Mouse (Mus musculus) kidney, embryonic 14.5 days (tissue): ENCODE data around the gene Atxn10. TPM values are rescaled to one million over a fixed set of nuclear protein-coding genes. Genes with fewer than 3 reads are reported as not detected.

Source experiments
- ATAC-seq: fragments of 200-750 bp; cut with Nextera tagmentation; 2 replicates; pipeline ENCODE4 v1.8.0; 2017; ENCODE audit warnings: moderate number of reproducible peaks, mild to moderate bottlenecking, moderate TSS enrichment, moderate library complexity; ENCODE audit not compliant: low FRiP score, low TSS enrichment
- H3K27ac ChIP-seq: fragments of 300-500 bp; sonication (generic); 2 replicates; pipeline ENCODE4 v1.5.1; 2014; ENCODE audit warnings: low read depth, mild to moderate bottlenecking, low read length, moderate library complexity, mixed read lengths
- H3K27me3 ChIP-seq: fragments of 300-500 bp; sonication (generic); 2 replicates; pipeline ENCODE4 v1.6.1; 2014; ENCODE audit warnings: mild to moderate bottlenecking, low read length; ENCODE audit not compliant: control insufficient read depth, insufficient read depth
- H3K36me3 ChIP-seq: fragments of 300-500 bp; sonication (generic); 2 replicates; pipeline ENCODE4 v1.6.1; 2014; ENCODE audit warnings: low read length, mixed read lengths; ENCODE audit not compliant: control insufficient read depth, insufficient read depth
- H3K4me1 ChIP-seq: fragments of 300-500 bp; sonication (generic); 2 replicates; pipeline ENCODE4 v1.6.1; 2014; ENCODE audit warnings: low read length, mixed read lengths; ENCODE audit not compliant: control insufficient read depth, insufficient read depth
- H3K4me2 ChIP-seq: fragments of 300-500 bp; sonication (generic); replicated peaks from 2 replicates; pipeline ENCODE4 v1.6.1; 2014; ENCODE audit warnings: low read depth, mild to moderate bottlenecking, low read length
- H3K4me3 ChIP-seq: fragments of 300-500 bp; sonication (generic); 2 replicates; pipeline ENCODE4 v1.5.1; 2014; ENCODE audit warnings: mild to moderate bottlenecking, low read length
- H3K9ac ChIP-seq: fragments of 300-500 bp; sonication (generic); 2 replicates; pipeline ENCODE4 v1.6.1; 2014; ENCODE audit warnings: low read depth, mild to moderate bottlenecking, low read length, moderate library complexity
- H3K9me3 ChIP-seq: fragments of 300-500 bp; sonication (generic); 2 replicates; pipeline ENCODE4 v1.6.1; 2016; ENCODE audit warnings: low read length; ENCODE audit not compliant: control insufficient read depth
- WGBS: fragments of 180-500 bp; shearing (Covaris S2); extraction: QIAGEN DNeasy Blood & Tissue Kit; methylation state at CpG from one replicate; pipeline ENCODE4 v1.1.7; 2014; 5-methylcytosine and 5-hydroxymethylcytosine counted together
- polyA plus RNA-seq: library from polyadenylated mRNA; unstranded; fragments of >200 nt; fragmentation: Nextera tagmentation; extraction: Ambion mirVana; gene quantifications from 2 replicates; pipeline ENCODE4 v1.2.1, GENCODE M21; 2014

Atxn10 gene
- polyA plus RNA-seq, 1 experiment from 2014 or later: 297 TPM

DNA sequence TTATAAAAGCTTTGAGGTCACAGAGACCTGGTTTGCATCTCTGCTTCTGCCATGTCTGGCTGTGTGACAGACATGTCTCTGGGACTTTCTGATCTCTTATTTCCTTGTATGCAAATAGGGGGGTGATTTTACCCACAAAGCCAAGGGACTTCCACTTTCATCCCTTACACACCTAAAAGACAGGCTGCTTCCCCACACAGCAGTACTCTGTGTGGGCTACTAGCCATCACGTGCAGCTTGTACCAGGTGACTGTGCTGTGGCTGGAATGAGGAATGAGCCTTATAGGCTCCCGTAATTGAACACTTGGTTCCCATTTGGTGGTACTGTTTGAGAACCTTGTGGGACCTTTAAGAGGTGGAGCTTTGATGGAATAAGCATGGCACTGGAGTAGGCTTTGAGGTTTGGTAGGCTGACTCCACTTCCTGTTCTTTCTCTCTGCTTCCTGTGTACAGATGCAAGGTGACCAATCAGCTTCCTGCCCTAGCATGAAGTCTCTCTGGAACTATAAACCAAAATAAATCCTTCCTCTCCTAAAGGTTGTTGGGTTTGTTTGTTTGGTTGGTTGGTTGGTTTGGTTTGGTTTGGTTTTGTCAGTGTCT lies 28.9 kb upstream of the Atxn10 start:
- H3K36me3 ChIP-seq: no peaks in the 10 kb centered on the region
- ATAC-seq: no peak
- H3K9ac ChIP-seq: no peak overlapping the region
- no peaks in the 10 kb centered on the region for H3K4me1 ChIP-seq
- H3K4me2 ChIP-seq: no peak overlapping the region
- no peaks in the 10 kb centered on the region for H3K9me3 ChIP-seq
- H3K4me3 ChIP-seq: no peak overlapping the region
- WGBS: 92% methylated on average over 2 of the region's 2 CpGs
- no peak overlapping the region for H3K27ac ChIP-seq
- no peaks in the 10 kb centered on the region for H3K27me3 ChIP-seq

DNA sequence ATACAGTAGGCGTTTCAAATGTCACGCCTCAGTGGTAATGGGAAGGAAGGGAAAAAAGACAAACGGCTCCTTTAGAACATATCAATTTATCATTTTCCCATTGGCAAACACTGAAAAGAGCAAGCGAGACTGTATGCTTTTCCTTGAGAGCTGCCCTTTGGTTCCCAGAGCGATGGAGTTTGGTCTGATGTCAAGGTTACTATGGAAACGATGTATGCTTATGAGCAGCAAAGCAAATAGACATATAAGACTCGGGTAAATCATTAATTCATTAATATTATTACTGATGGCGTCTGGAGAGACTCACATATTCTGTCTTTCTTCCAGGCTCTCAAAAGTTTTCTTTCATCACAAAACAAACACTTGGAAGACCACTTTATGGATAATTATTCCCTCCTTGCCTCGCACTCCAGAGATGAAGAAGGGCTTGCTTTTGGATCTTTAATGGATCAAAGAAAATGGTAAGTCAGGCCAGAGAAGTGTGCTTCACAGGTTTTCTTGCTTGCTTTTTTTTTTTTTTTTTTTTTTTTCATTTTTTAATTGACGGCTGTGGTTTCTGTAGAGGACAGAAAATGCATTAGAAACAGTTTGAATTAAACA lies 24.9 kb upstream of the Atxn10 start:
- Histone ChIP-seq H3K4me2 (no peak overlapping the region), H3K4me1 (no peaks in the 10 kb centered on the region), H3K27me3 (no peaks in the 10 kb centered on the region), H3K36me3 (no peaks in the 10 kb centered on the region), H3K4me3 (no peak overlapping the region), H3K9ac (no peak overlapping the region), H3K27ac (no peak overlapping the region), H3K9me3 (no peaks in the 10 kb centered on the region)
- ATAC-seq: no peak
- WGBS: 66% methylated on average over 10 of the region's 10 CpGs

GRCm38 (mm10) chr15:85315378-85316025 lies 20.5 kb upstream of the Atxn10 start:
- H3K27ac ChIP-seq: no peak overlapping the region
- no peak overlapping the region for H3K4me3 ChIP-seq
- H3K9ac ChIP-seq: no peak overlapping the region
- no peak overlapping the region for H3K4me2 ChIP-seq
- no peaks in the 10 kb centered on the region for H3K36me3 ChIP-seq
- no peaks in the 10 kb centered on the region for H3K27me3 ChIP-seq
- ATAC-seq: no peak
- no peaks in the 10 kb centered on the region for H3K9me3 ChIP-seq
- WGBS: 57% methylated on average over 10 of the region's 13 CpGs
- H3K4me1 ChIP-seq: no peaks in the 10 kb centered on the region

GRCm38 (mm10) chr15:85316342-85317140 lies 19.5 kb upstream of the Atxn10 start:
- ATAC-seq: no peak
- no peak overlapping the region for H3K9ac ChIP-seq
- H3K27me3 ChIP-seq: no peaks in the 10 kb centered on the region
- no peak overlapping the region for H3K4me3 ChIP-seq
- H3K27ac ChIP-seq: no peak overlapping the region
- H3K4me2 ChIP-seq: no peak overlapping the region
- 42% methylated on average over 14 of the region's 14 CpGs for WGBS
- no peaks in the 10 kb centered on the region for H3K4me1 ChIP-seq
- no peaks in the 10 kb centered on the region for H3K9me3 ChIP-seq
- H3K36me3 ChIP-seq: no peaks in the 10 kb centered on the region

DNA sequence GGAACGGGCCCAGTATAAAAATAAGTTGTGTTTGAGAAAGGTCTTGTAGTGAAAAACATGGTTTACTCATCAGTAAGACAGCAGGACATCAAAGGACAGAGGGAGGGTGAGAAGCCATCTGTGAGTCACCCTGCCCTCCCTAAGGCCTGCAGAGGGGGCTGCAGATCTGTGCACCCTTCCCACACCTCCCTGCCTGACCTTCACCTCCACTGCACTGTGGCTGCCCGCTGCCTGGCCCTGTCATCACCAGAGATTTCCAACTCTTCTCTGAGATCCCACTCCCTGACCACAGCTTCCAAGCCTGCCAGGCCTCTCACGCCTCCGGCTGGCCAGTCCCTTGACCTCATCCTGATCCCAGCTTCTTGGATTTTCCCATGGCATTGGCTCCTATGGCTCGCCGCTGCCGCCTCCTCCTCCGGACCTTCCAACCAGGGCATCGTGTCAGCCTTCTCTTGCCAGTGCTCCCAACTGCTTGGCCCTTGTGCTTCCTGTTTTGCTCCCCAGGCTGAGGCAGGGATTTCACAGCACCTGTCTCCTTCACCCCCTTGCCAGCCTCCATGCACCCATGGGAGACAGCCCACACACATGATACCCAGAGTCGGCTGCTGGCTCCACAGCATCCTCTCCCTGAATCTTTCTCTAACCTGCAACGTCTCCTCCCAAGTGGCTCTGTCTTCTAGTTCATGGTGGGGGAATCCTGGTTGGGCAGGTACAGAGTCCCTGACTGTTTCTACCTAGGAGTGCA lies 15.9 kb upstream of the Atxn10 start:
- H3K27me3 ChIP-seq: no peaks in the 10 kb centered on the region
- no peak overlapping the region for H3K4me3 ChIP-seq
- H3K4me1 ChIP-seq: no peaks in the 10 kb centered on the region
- ATAC-seq: no peak
- no peak overlapping the region for H3K4me2 ChIP-seq
- no peak overlapping the region for H3K9ac ChIP-seq
- no peak overlapping the region for H3K27ac ChIP-seq
- H3K9me3 ChIP-seq: no peaks in the 10 kb centered on the region
- 61% methylated on average over 11 of the region's 11 CpGs for WGBS
- no peaks in the 10 kb centered on the region for H3K36me3 ChIP-seq

DNA sequence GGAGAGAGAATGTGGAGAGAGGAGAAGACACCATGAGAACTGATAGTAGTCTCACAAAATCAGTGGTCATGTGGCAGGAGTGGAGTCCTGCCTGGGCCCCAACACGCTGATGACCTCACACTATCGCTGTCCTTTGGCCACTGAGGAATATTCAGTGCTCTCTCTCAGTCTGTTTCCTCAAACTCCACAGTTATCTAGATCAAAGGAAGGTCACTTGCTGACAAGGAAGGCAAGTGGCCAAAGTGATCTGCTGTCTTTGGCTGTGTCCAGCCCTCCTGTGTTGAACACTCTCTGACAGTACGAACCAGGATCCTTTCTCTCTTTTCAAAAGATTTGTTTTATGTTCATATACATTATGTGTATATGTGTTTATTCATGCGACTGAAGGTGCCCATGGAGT lies 12.8 kb upstream of the Atxn10 start:
- ATAC-seq: no peak
- Histone ChIP-seq H3K27me3 (no peaks in the 10 kb centered on the region), H3K9me3 (no peaks in the 10 kb centered on the region), H3K4me1 (0 out of 2 replicates have a peak, but pooled peaks cover 5% of the 10 kb centered on the region), H3K27ac (no peak overlapping the region), H3K4me2 (no peak overlapping the region), H3K4me3 (no peak overlapping the region), H3K36me3 (no peaks in the 10 kb centered on the region), H3K9ac (no peak overlapping the region)
- WGBS: 88% methylated on average over 4 of the region's 4 CpGs

GRCm38 (mm10) chr15:85324426-85324825 lies 11.6 kb upstream of the Atxn10 start:
- Histone ChIP-seq H3K27ac (no peak overlapping the region), H3K4me3 (no peak overlapping the region), H3K4me2 (no peak overlapping the region), H3K9ac (no peak overlapping the region), H3K4me1 (0 out of 2 replicates have a peak, but pooled peaks cover 5% of the 10 kb centered on the region), H3K27me3 (no peaks in the 10 kb centered on the region), H3K36me3 (no peaks in the 10 kb centered on the region), H3K9me3 (peaks cover 3% of the 10 kb centered on the region; the same call in 1 of the 2 replicates)
- ATAC-seq: no peak
- 94% methylated on average over 1 of the region's 1 CpGs for WGBS

DNA sequence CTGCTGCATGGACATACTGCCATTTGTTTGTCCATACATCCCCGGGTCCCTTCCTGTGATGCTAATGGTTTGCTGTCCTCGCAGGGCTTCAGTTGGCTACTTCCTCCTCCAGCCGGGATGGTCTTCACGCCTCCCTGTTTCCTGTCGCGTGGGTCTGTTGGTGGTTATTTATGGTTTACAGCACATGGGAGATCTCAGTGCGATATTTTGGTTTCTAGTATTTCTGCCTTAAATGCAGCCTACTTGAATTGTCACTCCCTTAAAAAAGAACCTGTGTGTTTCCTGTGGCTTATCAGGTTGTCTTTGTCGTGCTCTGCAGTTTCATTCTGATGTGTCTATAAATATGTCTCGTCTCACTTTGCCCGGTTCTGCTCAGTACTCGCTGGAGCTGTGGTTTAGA lies 8.2 kb upstream of the Atxn10 start:
- H3K4me2 ChIP-seq: 0 out of 2 replicates have a peak overlapping the region, but pooled peaks have one; percentile 4
- H3K4me1 ChIP-seq: 0 out of 2 replicates have a peak, but pooled peaks cover 5% of the 10 kb centered on the region
- no peak overlapping the region for H3K27ac ChIP-seq
- H3K27me3 ChIP-seq: no peaks in the 10 kb centered on the region
- no peak overlapping the region for H3K9ac ChIP-seq
- no peaks in the 10 kb centered on the region for H3K36me3 ChIP-seq
- no peak overlapping the region for H3K4me3 ChIP-seq
- peaks cover 3% of the 10 kb centered on the region; the same call in 1 of the 2 replicates for H3K9me3 ChIP-seq
- ATAC-seq: no peak
- 18% methylated on average over 11 of the region's 11 CpGs for WGBS
